In genomic region chr13:19504241-19504640, GRCm38 (mm10) we compare ENCODE assay signal across 9 mouse cellular contexts.
"Had no signal": no experiment of that assay in that cellular context is flagged by ENCODE, and none has a peak within 500 bp of the region (broad histone marks: within the 10 kb centered on the region; RNA-seq: fewer than 3 reads in every experiment).

No protein-coding gene starts in this region.

- DNase-seq: kidney, adult 2 months; kidney, postnatal 25 days; layer of hippocampus, postnatal 36 days; left cerebral cortex, postnatal 4 days; liver, postnatal 0 days; lung, embryonic 14.5 days; right cerebral cortex, postnatal 25 days; thymus, adult 2 months; thymus, postnatal 25 days had no signal
